In genomic region chr12:40836924-40837323, GRCm38 (mm10) we compare ENCODE assay signal across 12 mouse cellular contexts.
DNase-seq lines count a peak whose midpoint lies in the region; ATAC-seq and TF ChIP-seq lines count a peak whose summit lies in the region.
"Had no signal": no experiment of that assay in that cellular context is flagged by ENCODE, and none has a peak within 500 bp of the region (broad histone marks: within the 10 kb centered on the region; RNA-seq: fewer than 3 reads in every experiment).

No protein-coding gene starts in this region.

- DNase-seq in intestine, embryonic 14.5 days (ENCODE audit: low spot score) = peak; percentile 38
- DNase-seq in embryo, embryonic 10.5 days (ENCODE audit: low spot score) = peak; percentile 61
- no peak for DNase-seq in ovary, adult 18-20 months (ENCODE audit: low spot score)
- no peak for DNase-seq in natural killer cell, adult 2 months (ENCODE audit: low spot score in 2 of 2)
- no peak for DNase-seq in MN1 (ENCODE audit: low spot score)

- no peaks in the 10 kb centered on the region for H3K36me3 ChIP-seq in intestine, embryonic 14.5 days (ENCODE audit: control insufficient read depth, insufficient read depth, low read length)
- H3K36me3 ChIP-seq in intestine, postnatal 0 days (ENCODE audit: control insufficient read depth, insufficient read depth) = no peaks in the 10 kb centered on the region
- peaks cover 3% of the 10 kb centered on the region; the same call in 1 of the 2 replicates for H3K36me3 ChIP-seq in forebrain, embryonic 16.5 days (ENCODE audit: control insufficient read depth, insufficient read depth)
- H3K36me3 ChIP-seq in neural tube, embryonic 13.5 days = peaks cover 54% of the 10 kb centered on the region

- no peak overlapping the region for H3K4me2 ChIP-seq in intestine, embryonic 14.5 days (ENCODE audit: low read length)
- H3K4me2 ChIP-seq in intestine, postnatal 0 days (replicated peaks; ENCODE audit: low read depth) = no peak overlapping the region
- no peak overlapping the region for H3K4me2 ChIP-seq in forebrain, embryonic 16.5 days (ENCODE audit: low read length)
- H3K4me2 ChIP-seq in neural tube, embryonic 13.5 days = no peak overlapping the region
- H3K4me2 ChIP-seq: limb, embryonic 15.5 days; lung, embryonic 15.5 days had no signal

- no peak for ATAC-seq in intestine, embryonic 14.5 days (replicated peaks; ENCODE audit: low FRiP score, low TSS enrichment, low read depth)
- no peak for ATAC-seq in intestine, postnatal 0 days
- 0 out of 2 replicates have a peak, but pooled peaks have one; percentile 9 for ATAC-seq in forebrain, embryonic 16.5 days
- peak; percentile 32; the same call in 1 of the 2 replicates for ATAC-seq in neural tube, embryonic 13.5 days (ENCODE audit: low read depth)

- no peak for TF ChIP-seq CTCF in intestine, postnatal 0 days (IDR thresholded peaks at IDR 0.05; ENCODE audit: low read depth)

- no peak overlapping the region for H3K9ac ChIP-seq in intestine, embryonic 14.5 days (ENCODE audit: low read length)
- H3K9ac ChIP-seq in intestine, postnatal 0 days (ENCODE audit: low read depth, low read length) = no peak overlapping the region
- no peak overlapping the region for H3K9ac ChIP-seq in forebrain, embryonic 16.5 days (replicated peaks; ENCODE audit: low read depth, low read length)
- 0 out of 2 replicates have a peak overlapping the region, but pooled peaks have one; percentile 42 for H3K9ac ChIP-seq in neural tube, embryonic 13.5 days
- H3K9ac ChIP-seq: limb, embryonic 15.5 days; lung, embryonic 15.5 days had no signal

- no peaks in the 10 kb centered on the region for H3K27me3 ChIP-seq in intestine, embryonic 14.5 days (replicated peaks; ENCODE audit: control insufficient read depth, insufficient read depth, low read length)
- no peaks in the 10 kb centered on the region for H3K27me3 ChIP-seq in intestine, postnatal 0 days (replicated peaks; ENCODE audit: control insufficient read depth, insufficient read depth, low read length)
- H3K27me3 ChIP-seq in forebrain, embryonic 16.5 days (replicated peaks; ENCODE audit: control insufficient read depth, insufficient read depth, low read length) = no peaks in the 10 kb centered on the region
- H3K27me3 ChIP-seq in neural tube, embryonic 13.5 days = no peaks in the 10 kb centered on the region
- H3K27me3 ChIP-seq: limb, embryonic 15.5 days; lung, embryonic 15.5 days; megakaryocyte, embryonic 14.5 days had no signal

- no peaks in the 10 kb centered on the region for H3K9me3 ChIP-seq in intestine, embryonic 14.5 days (ENCODE audit: control insufficient read depth, low read length)
- H3K9me3 ChIP-seq in intestine, postnatal 0 days (ENCODE audit: control insufficient read depth) = no peaks in the 10 kb centered on the region
- no peaks in the 10 kb centered on the region for H3K9me3 ChIP-seq in forebrain, embryonic 16.5 days (ENCODE audit: control insufficient read depth, low read length)
- H3K9me3 ChIP-seq in neural tube, embryonic 13.5 days = no peaks in the 10 kb centered on the region
- H3K9me3 ChIP-seq: limb, embryonic 15.5 days; lung, embryonic 15.5 days; megakaryocyte, embryonic 14.5 days had no signal

- H3K4me1 ChIP-seq in intestine, embryonic 14.5 days (replicated peaks; ENCODE audit: control insufficient read depth, insufficient read depth, low read length) = peaks cover 11% of the 10 kb centered on the region; the same call in 1 of the 2 replicates
- no peaks in the 10 kb centered on the region for H3K4me1 ChIP-seq in intestine, postnatal 0 days (replicated peaks; ENCODE audit: control insufficient read depth, insufficient read depth, low read length)
- H3K4me1 ChIP-seq in forebrain, embryonic 16.5 days (replicated peaks; ENCODE audit: control insufficient read depth, insufficient read depth, low read length) = peaks cover 20% of the 10 kb centered on the region
- peaks cover 26% of the 10 kb centered on the region for H3K4me1 ChIP-seq in neural tube, embryonic 13.5 days (replicated peaks)
- H3K4me1 ChIP-seq: megakaryocyte, embryonic 14.5 days had no signal

- H3K27ac ChIP-seq in intestine, embryonic 14.5 days (ENCODE audit: low read depth) = no peak overlapping the region
- no peak overlapping the region for H3K27ac ChIP-seq in intestine, postnatal 0 days (ENCODE audit: low read depth, low read length)
- no peak overlapping the region for H3K27ac ChIP-seq in forebrain, embryonic 16.5 days (ENCODE audit: low read length)
- peak overlapping the region; percentile 35 for H3K27ac ChIP-seq in neural tube, embryonic 13.5 days (replicated peaks)
- H3K27ac ChIP-seq: kidney, postnatal 0 days; limb, embryonic 15.5 days; lung, embryonic 15.5 days had no signal

- H3K4me3 ChIP-seq in intestine, embryonic 14.5 days (ENCODE audit: low read depth, low read length) = no peak overlapping the region
- no peak overlapping the region for H3K4me3 ChIP-seq in intestine, postnatal 0 days (ENCODE audit: low read depth, low read length)
- H3K4me3 ChIP-seq in forebrain, embryonic 16.5 days (replicated peaks; ENCODE audit: low read length) = no peak overlapping the region
- no peak overlapping the region for H3K4me3 ChIP-seq in neural tube, embryonic 13.5 days
- H3K4me3 ChIP-seq: limb, embryonic 15.5 days; lung, embryonic 15.5 days; megakaryocyte, embryonic 14.5 days had no signal

- 82% methylated on average over 6 of the region's 6 CpGs for WGBS in intestine, embryonic 14.5 days
- WGBS in intestine, postnatal 0 days = 85% methylated on average over 6 of the region's 6 CpGs
- WGBS in forebrain, embryonic 16.5 days = 15% methylated on average over 6 of the region's 6 CpGs
- 34% methylated on average over 6 of the region's 6 CpGs for WGBS in neural tube, embryonic 13.5 days

Comparison
In these comparisons a context has a peak if more than half of its experiments do, and no peak if none do; other contexts are left out.
1. ATAC-seq: peak in forebrain, embryonic 16.5 days (single experiment) and neural tube, embryonic 13.5 days (single experiment); none in intestine, embryonic 14.5 days (single experiment) and intestine, postnatal 0 days (single experiment).
2. DNase-seq: peak in intestine, embryonic 14.5 days (single experiment) and embryo, embryonic 10.5 days (single experiment); none in ovary, adult 18-20 months (single experiment), natural killer cell, adult 2 months (0 of 2) and MN1 (single experiment).